In the genomic region with DNA sequence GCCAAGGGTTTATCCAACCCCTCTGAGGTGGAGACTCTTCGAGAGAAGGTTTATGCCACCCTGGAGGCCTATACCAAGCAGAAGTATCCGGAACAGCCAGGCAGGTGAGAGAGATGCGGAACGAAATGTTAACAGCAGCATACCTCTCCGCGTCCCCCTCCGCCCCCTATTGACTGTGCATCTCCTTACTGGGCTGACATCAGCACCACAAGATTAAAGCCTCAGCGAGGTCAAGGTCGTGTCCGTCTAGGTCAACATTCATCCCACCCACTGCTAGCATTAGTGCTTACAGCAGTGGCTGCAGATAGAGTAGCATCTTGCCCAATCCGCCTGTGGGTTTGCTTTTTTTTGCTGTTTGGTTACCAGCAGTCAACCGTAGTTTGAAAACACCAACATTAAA, we compare ENCODE assay signal across 18 mouse cellular contexts. TPM values are rescaled to one million over a fixed set of nuclear protein-coding genes. Genes with fewer than 3 reads are reported as not detected.
"Had no signal": no experiment of that assay in that cellular context is flagged by ENCODE, and none has a peak within 500 bp of the region (broad histone marks: within the 10 kb centered on the region; RNA-seq: fewer than 3 reads in every experiment).

No protein-coding gene starts in this region.

- DNase-seq: lung, adult 18-20 months; lung, embryonic 14.5 days; lung, postnatal 14 days; lung, postnatal 36 days; right cerebral cortex, postnatal 14 days; spleen, adult 18-20 months; thymus, adult 18-20 months; thymus, postnatal 14 days; thymus, postnatal 36 days had no signal

- H3K4me1 ChIP-seq: megakaryocyte, embryonic 14.5 days; midbrain, embryonic 13.5 days; midbrain, embryonic 15.5 days; neural tube, embryonic 12.5 days had no signal

- H3K4me3 ChIP-seq: megakaryocyte, embryonic 14.5 days; midbrain, embryonic 13.5 days; midbrain, embryonic 15.5 days; neural tube, embryonic 12.5 days had no signal

- H3K27ac ChIP-seq: macrophage; midbrain, embryonic 13.5 days; midbrain, embryonic 15.5 days; neural tube, embryonic 12.5 days had no signal

- H3K27me3 ChIP-seq: neural tube, embryonic 12.5 days had no signal

- H3K36me3 ChIP-seq: midbrain, embryonic 13.5 days; midbrain, embryonic 15.5 days; neural tube, embryonic 12.5 days had no signal

- H3K9ac ChIP-seq: lung, embryonic 14.5 days; midbrain, embryonic 13.5 days; midbrain, embryonic 15.5 days; neural tube, embryonic 12.5 days had no signal

- H3K9me3 ChIP-seq: megakaryocyte, embryonic 14.5 days; midbrain, embryonic 13.5 days; midbrain, embryonic 15.5 days; neural tube, embryonic 12.5 days had no signal

RNA-seq across cellular contexts. Expression of gene Rxrg, which starts 37.5 kb away (rescaled TPM):
- total RNA-seq: megakaryocyte progenitor cell, adult 5-6 weeks; monocyte, adult 5-6 weeks; neutrophil, adult 5-6 weeks had no signal
- polyA plus RNA-seq: macrophage had no signal

RNA-seq across cellular contexts. Expression of gene Lmx1a, which starts 53.3 kb away (rescaled TPM):
- total RNA-seq: megakaryocyte progenitor cell, adult 5-6 weeks; monocyte, adult 5-6 weeks; neutrophil, adult 5-6 weeks had no signal
- polyA plus RNA-seq: lung, embryonic 14.5 days; lung, embryonic 16.5 days; macrophage had no signal
